Mouse (Mus musculus): Measurements from ENCODE around the gene Cdk14.

DNA sequence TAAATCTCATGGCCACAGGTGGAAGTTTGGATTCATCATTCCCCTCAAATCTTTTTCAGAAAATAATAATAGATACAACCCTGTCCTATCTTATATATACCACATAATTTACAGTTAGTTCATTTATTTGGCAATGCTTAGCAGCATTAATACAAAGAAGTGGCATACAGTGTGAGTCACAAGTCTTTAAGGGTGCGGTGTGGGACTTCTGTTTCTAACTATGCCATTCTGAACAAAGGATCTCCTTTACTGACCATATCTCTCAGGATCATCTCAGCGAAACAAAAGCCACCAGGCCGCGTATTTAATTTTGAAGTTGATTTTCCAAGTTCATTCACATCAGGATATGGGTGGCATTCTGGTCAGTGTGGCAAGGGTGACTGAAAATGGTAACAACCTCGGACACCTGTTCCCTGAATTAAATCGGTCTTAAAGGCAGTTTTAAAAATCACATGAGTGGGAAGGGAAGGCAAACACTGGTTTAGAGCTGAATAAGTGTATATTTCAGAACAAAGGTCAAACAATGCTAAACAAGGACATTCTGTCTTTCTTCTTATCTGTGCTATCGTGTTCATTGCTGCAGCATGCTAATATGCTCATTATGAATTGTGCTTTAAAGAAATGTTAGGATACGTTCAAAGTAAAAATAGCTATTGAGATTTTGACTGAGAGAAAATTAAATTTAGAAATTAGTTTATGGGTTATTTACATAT lies 127.1 kb downstream of the Cdk14 start:
- TF ChIP-seq CTCF (conservative IDR thresholded peaks at IDR 0.05; ENCODE audit: low read length): no peak
- no peak for TF ChIP-seq NANOG (IDR thresholded peaks at IDR 0.05; ENCODE audit: borderline replicate concordance, low read length)
- TF ChIP-seq POU5F1 (IDR thresholded peaks at IDR 0.05; ENCODE audit: borderline replicate concordance, low read length): no peak

Data from E14TG2a.4 (cell line).